Mouse (Mus musculus): ENCODE measurements around the gene Specc1.

Gene Specc1

GRCm38 (mm10) chr11:62069554-62069953, 113.0 kb downstream of the Specc1 start:
- ChIA-PET CTCF (no interaction called here), POLR2A (no interaction called here)

DNA sequence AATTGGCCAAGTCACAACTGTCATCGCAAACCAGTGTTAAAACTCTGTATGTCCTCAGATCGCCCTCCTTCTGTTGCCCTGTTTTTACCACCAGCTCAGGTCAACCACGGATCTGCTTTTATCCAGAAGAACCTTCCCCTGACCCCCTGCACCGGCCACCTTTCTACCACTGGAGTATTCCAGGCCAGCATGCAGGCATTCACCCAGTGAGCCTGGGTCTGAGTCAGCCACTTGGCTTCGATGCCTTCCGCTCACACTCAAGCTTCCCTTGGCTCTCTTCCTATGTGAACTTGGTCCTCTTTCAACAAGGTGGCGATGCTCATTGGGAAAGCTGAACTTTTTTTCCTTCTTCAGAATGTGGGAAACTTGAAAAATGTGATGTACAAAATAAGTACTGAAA, 113.6 kb downstream of the Specc1 start:
- POLR2A ChIA-PET: no interaction called here
- CTCF ChIA-PET: no interaction called here

GRCm38 (mm10) chr11:62072406-62072805, 115.8 kb downstream of the Specc1 start:
- ChIA-PET CTCF (no interaction called here), POLR2A (no interaction called here)

- ChIA-PET CTCF (no interaction called here), POLR2A (no interaction called here)
Measured at GRCm38 (mm10) chr11:62073575-62074140, 117.1 kb downstream of the Specc1 start.

DNA sequence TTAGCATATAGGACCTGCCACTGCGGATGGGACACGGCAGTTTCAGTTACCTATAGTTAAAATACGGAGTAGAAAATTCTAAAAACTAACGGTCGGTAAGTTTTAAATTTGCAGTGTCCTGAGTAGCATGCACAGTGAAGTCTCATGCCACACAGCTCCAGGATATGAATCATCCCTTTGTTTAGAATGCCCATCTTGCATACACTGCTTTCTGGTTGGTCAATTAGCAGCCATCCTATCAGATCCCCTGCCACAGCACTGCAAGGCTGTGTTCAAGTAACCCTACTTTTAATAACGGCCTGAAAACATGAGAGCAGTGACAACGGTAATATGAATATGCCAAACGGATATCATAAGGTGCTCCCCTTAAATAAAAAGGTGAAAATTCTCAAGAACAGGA, 118.0 kb downstream of the Specc1 start:
- CTCF ChIA-PET: no interaction called here

DNA sequence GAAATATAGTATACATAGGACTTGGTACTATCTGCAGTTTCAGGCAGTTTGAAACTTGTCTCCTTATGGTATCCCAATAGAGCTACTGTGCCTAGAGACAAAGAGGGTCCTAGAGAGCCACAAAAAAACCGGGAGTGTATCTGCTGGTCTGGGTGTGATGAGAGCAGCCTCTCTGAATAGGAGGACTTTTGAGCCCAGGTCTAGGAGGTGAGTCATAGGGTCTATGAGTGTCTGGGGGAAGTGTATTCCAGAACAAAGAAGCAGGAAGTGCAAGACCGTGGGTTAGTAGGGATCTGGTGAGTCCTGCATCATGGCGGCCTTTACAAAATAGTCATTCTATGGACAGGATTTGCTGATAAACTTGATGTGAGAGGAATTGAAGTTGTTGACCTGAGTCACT, 118.5 kb downstream of the Specc1 start:
- ChIA-PET CTCF (no interaction called here), POLR2A (interaction anchor here in 1 of 4 experiments (1.3 kb wide), 1 partner anchor 10 kb away, joined by 4 read pairs; no protein-coding TSS in a partner anchor)

More for the DNA sequence above, 118.0 kb downstream of the Specc1 start:
- POLR2A ChIA-PET: no interaction called here

- POLR2A ChIA-PET: interaction anchor here in 2 of 4 experiments (1.3 to 2.5 kb wide), 2 partner anchors 10 to 476 kb away, joined by 4 to 14 read pairs; partner anchors contain the start of gene Ubb (in 1 of the 2)
- CTCF ChIA-PET: no interaction called here
Measured at GRCm38 (mm10) chr11:62075551-62075950, 119.0 kb downstream of the Specc1 start.

DNA sequence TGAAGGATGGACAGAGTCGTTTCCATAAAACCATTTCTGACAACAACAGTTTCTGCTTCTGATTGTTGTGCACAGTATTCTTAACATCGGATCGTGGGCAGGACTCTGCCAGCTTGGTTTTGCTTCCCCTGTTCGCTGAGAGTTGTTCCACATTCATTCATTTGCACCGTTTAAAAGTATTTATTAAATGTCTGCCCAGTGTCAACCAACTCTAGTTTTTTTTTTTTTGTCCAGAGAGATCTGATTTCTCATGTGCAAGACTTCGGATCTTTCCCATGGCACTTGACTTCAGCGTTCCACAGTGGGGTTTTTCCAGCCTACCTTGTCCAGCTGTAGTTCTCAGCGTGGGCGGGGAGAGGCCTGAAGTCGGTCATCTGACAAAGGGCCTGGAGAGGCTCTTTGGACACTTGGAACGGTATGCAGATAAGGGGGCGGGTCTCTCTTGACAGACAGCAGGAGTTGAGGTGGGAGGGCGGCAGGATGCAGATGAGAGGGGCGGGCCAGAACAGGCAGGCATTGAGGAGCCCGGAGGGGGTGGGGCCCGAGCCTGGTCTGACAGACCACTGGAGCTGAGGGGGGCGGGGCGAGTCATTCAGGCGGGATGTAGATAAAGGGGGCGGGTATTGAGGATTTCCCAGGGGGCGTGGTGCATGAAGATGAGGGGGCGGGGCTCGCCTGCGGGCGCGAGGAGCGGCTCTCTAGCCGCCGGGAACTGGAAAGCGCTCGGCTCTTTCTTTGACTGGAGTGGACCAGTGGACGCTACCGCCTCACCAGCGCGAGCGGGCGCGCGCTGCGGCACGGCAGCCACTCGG, 120.0 kb downstream of the Specc1 start:
- CTCF ChIA-PET: interaction anchor here (0.6 to 1.5 kb wide), 11 partner anchors 22 to 545 kb away, joined by 3 to 8 read pairs (median 5); partner anchors contain the start of gene Adora2b (in 1 of the 4)
- POLR2A ChIA-PET: interaction anchor here (0.5 to 2.5 kb wide), 68 partner anchors 10 to 803 kb away, joined by 3 to 17 read pairs (median 3); partner anchors contain the start of genes Adora2b (in 2 of the 4), Ttc19 (in 2 of the 4), Ubb (in 2 of the 4) and Zswim7 (in 2 of the 4)

- ChIA-PET POLR2A (interaction anchor here in 3 of 4 experiments (0.5 to 2.5 kb wide), 47 partner anchors 9 to 802 kb away, joined by 3 to 17 read pairs (median 4); partner anchors contain the start of genes Adora2b (in 2 of the 3), Ttc19 (in 2 of the 3), Ubb (in 2 of the 3) and Zswim7 (in 2 of the 3)), CTCF (interaction anchor here in 3 of 4 experiments (0.6 to 1.5 kb wide), 7 partner anchors 29 to 536 kb away, joined by 3 to 6 read pairs (median 4); partner anchors contain the start of gene Adora2b (in 1 of the 3))
Measured at GRCm38 (mm10) chr11:62077157-62077865, 120.7 kb downstream of the Specc1 start.

- ChIA-PET CTCF (no interaction called here), POLR2A (interaction anchor here in 2 of 4 experiments (0.9 to 2.4 kb wide), 5 partner anchors 9 to 525 kb away, joined by 4 to 14 read pairs (median 4); partner anchors contain the start of genes Ttc19 (in 1 of the 2), Ulk2 (in 1 of the 2) and Zswim7 (in 1 of the 2))
Measured at GRCm38 (mm10) chr11:62078371-62078770, 121.8 kb downstream of the Specc1 start.

- ChIA-PET POLR2A (interaction anchor here in 2 of 4 experiments (0.6 to 1.5 kb wide), 3 partner anchors 202 to 433 kb away, joined by 3 to 5 read pairs (median 4); partner anchors contain the start of genes Ttc19 (in 1 of the 2) and Zswim7 (in 1 of the 2)), CTCF (no interaction called here)
Measured at GRCm38 (mm10) chr11:62079100-62079857, 122.7 kb downstream of the Specc1 start.

DNA sequence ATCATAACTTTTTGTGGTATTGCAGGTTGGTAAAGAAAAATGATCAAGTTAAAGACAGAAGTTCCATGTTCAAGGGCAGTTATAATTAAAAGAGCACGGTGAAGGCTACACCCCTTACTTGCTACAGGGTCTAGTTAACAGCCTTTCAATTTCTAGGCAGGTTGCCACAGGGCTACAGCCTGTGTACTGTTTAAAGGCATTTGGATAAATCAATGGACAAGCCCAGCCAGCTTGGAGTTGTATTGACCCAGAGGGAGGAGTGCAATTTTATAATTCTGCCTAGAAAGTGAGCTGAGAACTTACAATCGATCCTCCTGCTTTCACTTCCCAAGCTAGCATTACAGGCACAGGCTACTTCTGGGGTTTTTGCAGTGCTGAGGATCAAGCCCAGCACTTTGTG, 123.9 kb downstream of the Specc1 start:
- ChIA-PET POLR2A (interaction anchor here in 2 of 4 experiments (0.6 to 1.5 kb wide), 2 partner anchors 201 to 476 kb away, joined by 3 to 4 read pairs; partner anchors contain the start of genes Ttc19 (in 1 of the 2) and Zswim7 (in 1 of the 2)), CTCF (interaction anchor here in 1 of 4 experiments (0.6 kb wide), 1 partner anchor 14 kb away, joined by 4 read pairs; no protein-coding TSS in a partner anchor)

GRCm38 (mm10) chr11:62086648-62087047, 130.1 kb downstream of the Specc1 start:
- POLR2A ChIA-PET: interaction anchor here in 3 of 4 experiments (0.6 to 2.5 kb wide), 3 partner anchors 9 to 198 kb away, joined by 3 to 14 read pairs (median 4); no protein-coding TSS in a partner anchor
- CTCF ChIA-PET: no interaction called here

- POLR2A ChIA-PET: interaction anchor here in 2 of 4 experiments (0.6 to 2.5 kb wide), 2 partner anchors 10 to 197 kb away, joined by 3 to 14 read pairs; no protein-coding TSS in a partner anchor
Measured at GRCm38 (mm10) chr11:62087051-62087450, 130.5 kb downstream of the Specc1 start.

DNA sequence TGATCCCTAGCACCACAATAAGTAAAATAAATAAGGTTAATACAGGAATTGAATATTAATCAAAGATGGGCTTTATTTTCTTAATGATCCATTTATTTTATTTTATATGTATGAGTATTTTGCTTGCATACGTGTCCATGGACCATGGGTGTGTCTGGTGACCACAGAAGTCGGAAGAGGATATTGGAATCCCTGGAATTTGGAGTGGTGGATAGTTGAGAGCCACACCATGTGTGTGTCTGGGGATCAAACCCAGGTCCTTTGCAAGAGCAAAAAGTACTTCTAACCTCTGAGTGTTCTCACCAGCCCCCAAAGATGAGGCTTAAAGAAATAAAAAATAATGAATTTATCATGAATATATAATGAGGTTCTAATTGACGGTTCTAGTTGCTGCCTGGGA, 132.1 kb downstream of the Specc1 start:
- POLR2A ChIA-PET: no interaction called here
- CTCF ChIA-PET: interaction anchor here in 1 of 4 experiments (0.6 kb wide), 1 partner anchor 276 kb away, joined by 3 read pairs; no protein-coding TSS in a partner anchor

More at GRCm38 (mm10) chr11:62087051-62087450, 130.5 kb downstream of the Specc1 start:
- CTCF ChIA-PET: interaction anchor here in 1 of 4 experiments (0.5 kb wide), 1 partner anchor 193 kb away, joined by 3 read pairs; no protein-coding TSS in a partner anchor

- POLR2A ChIA-PET: no interaction called here
- CTCF ChIA-PET: interaction anchor here in 1 of 4 experiments (0.7 kb wide), 1 partner anchor 133 kb away, joined by 3 read pairs; no protein-coding TSS in a partner anchor
Measured at GRCm38 (mm10) chr11:62090321-62090720, 133.8 kb downstream of the Specc1 start.

DNA sequence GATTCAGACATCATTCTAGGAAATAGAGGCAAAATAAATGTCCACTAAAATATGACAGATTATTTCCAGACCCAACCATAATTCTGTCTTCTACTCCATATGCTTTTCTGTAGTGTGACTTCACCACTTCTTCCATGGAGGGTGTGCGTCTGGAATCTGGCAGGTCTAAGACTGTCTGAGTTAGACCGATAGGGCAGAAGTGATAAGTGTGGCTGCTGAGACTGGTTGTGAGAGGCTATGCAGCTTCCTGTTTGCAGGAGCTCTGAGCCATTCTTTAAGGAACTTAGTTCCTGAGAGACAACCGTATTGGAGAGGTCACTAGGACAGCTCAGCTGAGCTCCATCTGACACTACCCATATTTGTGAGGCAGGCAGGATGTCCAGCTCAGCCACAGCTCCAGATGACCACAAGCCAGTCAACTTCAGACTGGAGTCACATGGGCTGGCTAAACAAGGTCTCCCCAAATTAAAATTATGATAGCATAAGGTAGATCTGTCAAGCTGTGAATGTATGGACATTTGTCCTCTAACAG, 146.9 kb downstream of the Specc1 start:
- CTCF ChIA-PET: no interaction called here
- POLR2A ChIA-PET: interaction anchor here in 1 of 4 experiments (1.1 to 1.2 kb wide), 2 partner anchors 27 to 177 kb away, joined by 3 to 4 read pairs; no protein-coding TSS in a partner anchor
